Mouse (Mus musculus): ENCODE measurements around the gene Igsf3. TPM values are rescaled to one million over a fixed set of nuclear protein-coding genes. Genes with fewer than 3 reads are reported as not detected.

Gene Igsf3
- total and polyA plus RNA-seq, 3 experiments, result 3.9 to 11.8 (median 11.4) TPM

DNA sequence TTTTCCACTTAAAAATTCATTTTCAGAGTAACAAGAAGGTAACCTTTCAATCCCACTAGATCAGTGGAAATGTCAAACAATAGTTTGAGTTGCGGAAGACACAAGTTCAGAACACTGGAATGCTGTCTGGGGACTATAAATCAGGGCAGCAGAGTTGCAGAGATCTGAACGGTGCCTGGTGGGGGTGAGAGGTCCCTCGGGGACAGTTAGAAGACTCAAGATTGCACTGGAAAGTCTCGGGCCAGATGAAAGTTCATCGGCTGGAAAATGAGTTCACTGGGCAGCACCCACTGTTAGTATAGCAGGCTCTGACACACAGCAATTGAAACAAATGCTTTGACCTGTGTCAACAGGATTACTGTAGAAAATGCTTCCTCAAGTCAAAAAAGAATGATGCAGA is 24.6 kb downstream of the Igsf3 start:
- H3K27ac ChIP-seq, result no peak overlapping the region
- peaks cover 15% of the 10 kb centered on the region for H3K4me1 ChIP-seq (ENCODE audit: control insufficient read depth, insufficient read depth, low read length)
- 52% methylated on average over 5 of the region's 5 CpGs for WGBS
- intact Hi-C loops (cut with DNase I), result no loop called here
- no peaks in the 10 kb centered on the region for H3K79me2 ChIP-seq (replicated peaks; ENCODE audit: control insufficient read depth, insufficient read depth, low read length)
- TF ChIP-seq EP300 (IDR thresholded peaks at IDR 0.05; ENCODE audit: insufficient read depth, low read depth, low read length) (no peak), POLR2A (IDR thresholded peaks at IDR 0.05; ENCODE audit: insufficient read depth, low read depth, low read length) (no peak), CTCF (IDR thresholded peaks at IDR 0.05) (no peak)
- H3K4me3 ChIP-seq, result no peak overlapping the region
- no peaks in the 10 kb centered on the region for H3K27me3 ChIP-seq (ENCODE audit: control insufficient read depth, insufficient read depth, low read length)
- no peak for DNase-seq
- H3K36me3 ChIP-seq (ENCODE audit: control insufficient read depth, insufficient read depth, low read length), result no peaks in the 10 kb centered on the region
- no peak overlapping the region for H3K9ac ChIP-seq (ENCODE audit: low read depth, low read length)

DNA sequence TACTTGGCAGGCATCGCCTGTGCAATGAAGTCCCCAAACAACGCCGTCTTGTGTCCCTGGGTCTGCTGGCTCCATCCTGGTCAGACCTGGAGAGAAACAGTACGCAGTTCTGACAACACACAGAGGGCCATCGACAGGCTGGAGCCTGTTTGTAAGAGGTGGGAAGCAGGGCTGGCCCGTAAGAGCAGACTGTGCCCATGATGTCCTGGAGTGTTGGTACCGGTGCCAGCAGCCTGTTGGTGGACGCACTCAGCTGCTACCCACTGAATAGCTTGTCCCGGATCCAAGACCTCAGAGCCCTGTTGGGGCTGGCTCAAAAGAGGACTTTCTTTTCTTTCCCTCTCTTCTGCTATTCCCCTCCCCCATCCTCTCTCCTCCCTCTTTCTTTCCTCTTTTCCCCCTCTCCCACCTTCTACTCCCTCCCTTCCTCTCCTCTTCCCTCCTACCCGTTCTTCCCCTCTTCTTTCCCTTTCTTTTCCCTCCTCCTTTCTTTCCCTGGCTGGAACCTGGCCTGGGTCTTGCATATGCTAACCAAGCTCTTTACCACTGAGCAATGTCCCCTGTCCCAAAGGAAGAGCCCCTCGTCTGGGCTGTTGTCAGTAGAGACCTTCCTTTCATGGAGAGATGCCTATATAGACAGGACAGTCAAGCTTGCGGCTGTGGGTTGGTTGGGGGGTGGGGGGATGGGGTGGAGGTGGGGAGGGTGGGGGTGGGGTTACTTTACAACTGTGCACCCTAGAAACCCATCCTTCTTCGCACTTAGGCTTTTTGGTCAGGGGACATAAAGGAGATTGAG is 27.9 kb downstream of the Igsf3 start:
- intact Hi-C loops (cut with DNase I), result no loop called here
- Histone ChIP-seq H3K27ac (no peak overlapping the region), H3K4me1 (ENCODE audit: control insufficient read depth, insufficient read depth, low read length) (peaks cover 3% of the 10 kb centered on the region), H3K9ac (ENCODE audit: low read depth, low read length) (no peak overlapping the region), H3K27me3 (ENCODE audit: control insufficient read depth, insufficient read depth, low read length) (no peaks in the 10 kb centered on the region), H3K36me3 (ENCODE audit: control insufficient read depth, insufficient read depth, low read length) (no peaks in the 10 kb centered on the region), H3K4me3 (no peak overlapping the region), H3K79me2 (replicated peaks; ENCODE audit: control insufficient read depth, insufficient read depth, low read length) (no peaks in the 10 kb centered on the region)
- TF ChIP-seq POLR2A (IDR thresholded peaks at IDR 0.05; ENCODE audit: insufficient read depth, low read depth, low read length), result no peak
- 65% methylated on average over 13 of the region's 13 CpGs for whole genome bisulfite sequencing
- DNase-seq, result no peak

DNA sequence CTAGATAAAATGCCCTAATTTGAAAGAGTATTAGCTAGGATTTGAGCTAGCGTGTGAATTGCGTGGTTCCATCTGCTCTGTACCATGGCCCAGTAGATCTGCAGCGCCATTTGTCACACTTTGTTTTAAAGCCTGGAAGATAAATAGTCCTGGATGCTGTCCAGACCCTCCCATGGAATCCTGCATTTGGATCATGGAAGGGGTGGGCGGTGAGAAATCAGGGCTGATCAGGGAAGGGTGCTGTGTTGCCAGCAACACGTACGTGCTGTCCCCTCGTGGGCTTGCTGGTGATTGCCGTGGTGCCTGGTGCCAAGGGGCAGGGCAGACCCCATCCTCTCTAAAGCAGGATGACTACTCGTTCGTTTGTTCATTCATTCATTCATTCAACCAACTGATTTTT is 28.6 kb downstream of the Igsf3 start:
- no peaks in the 10 kb centered on the region for H3K27me3 ChIP-seq (ENCODE audit: control insufficient read depth, insufficient read depth, low read length)
- H3K9ac ChIP-seq (ENCODE audit: low read depth, low read length), result no peak overlapping the region
- H3K4me1 ChIP-seq (ENCODE audit: control insufficient read depth, insufficient read depth, low read length), result peaks cover 3% of the 10 kb centered on the region
- H3K27ac ChIP-seq, result no peak overlapping the region
- TF ChIP-seq EP300 (IDR thresholded peaks at IDR 0.05; ENCODE audit: insufficient read depth, low read depth, low read length), result no peak
- TF ChIP-seq CTCF (IDR thresholded peaks at IDR 0.05), result no peak
- TF ChIP-seq POLR2A (IDR thresholded peaks at IDR 0.05; ENCODE audit: insufficient read depth, low read depth, low read length), result no peak
- WGBS, result 49% methylated on average over 10 of the region's 10 CpGs
- DNase-seq, result no peak
- H3K4me3 ChIP-seq, result no peak overlapping the region
- intact Hi-C loops (cut with DNase I), result no loop called here
- no peaks in the 10 kb centered on the region for H3K79me2 ChIP-seq (replicated peaks; ENCODE audit: control insufficient read depth, insufficient read depth, low read length)
- H3K36me3 ChIP-seq (ENCODE audit: control insufficient read depth, insufficient read depth, low read length), result no peaks in the 10 kb centered on the region

DNA sequence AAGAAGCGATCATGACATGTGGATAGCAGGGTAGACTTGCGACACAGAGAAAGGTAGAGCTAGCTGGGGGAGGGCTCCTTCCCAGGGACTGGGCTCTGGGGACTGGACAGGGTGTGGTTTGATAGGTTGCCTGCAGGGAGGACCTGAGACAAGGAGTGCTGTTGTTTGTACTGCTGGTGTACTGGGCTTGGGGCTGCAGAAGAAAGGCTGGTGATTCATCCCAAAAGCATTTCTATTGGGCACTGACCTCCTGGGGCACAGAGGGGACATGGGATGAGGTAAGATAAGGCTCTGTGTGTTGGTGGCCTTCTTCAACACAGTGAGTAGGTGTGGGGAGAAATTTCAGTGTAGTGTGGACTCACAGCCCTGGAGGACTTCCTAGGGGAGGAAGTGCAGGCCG is 29.2 kb downstream of the Igsf3 start:
- Histone ChIP-seq H3K27me3 (ENCODE audit: control insufficient read depth, insufficient read depth, low read length) (no peaks in the 10 kb centered on the region), H3K4me1 (ENCODE audit: control insufficient read depth, insufficient read depth, low read length) (peaks cover 3% of the 10 kb centered on the region), H3K27ac (no peak overlapping the region), H3K4me3 (no peak overlapping the region), H3K9ac (ENCODE audit: low read depth, low read length) (no peak overlapping the region), H3K79me2 (replicated peaks; ENCODE audit: control insufficient read depth, insufficient read depth, low read length) (no peaks in the 10 kb centered on the region), H3K36me3 (ENCODE audit: control insufficient read depth, insufficient read depth, low read length) (no peaks in the 10 kb centered on the region)
- no peak for DNase-seq
- intact Hi-C loops (cut with DNase I), result no loop called here
- WGBS, result 57% methylated on average over 3 of the region's 3 CpGs
- TF ChIP-seq EP300 (IDR thresholded peaks at IDR 0.05; ENCODE audit: insufficient read depth, low read depth, low read length) (no peak), CTCF (IDR thresholded peaks at IDR 0.05) (no peak), POLR2A (IDR thresholded peaks at IDR 0.05; ENCODE audit: insufficient read depth, low read depth, low read length) (no peak)

DNA sequence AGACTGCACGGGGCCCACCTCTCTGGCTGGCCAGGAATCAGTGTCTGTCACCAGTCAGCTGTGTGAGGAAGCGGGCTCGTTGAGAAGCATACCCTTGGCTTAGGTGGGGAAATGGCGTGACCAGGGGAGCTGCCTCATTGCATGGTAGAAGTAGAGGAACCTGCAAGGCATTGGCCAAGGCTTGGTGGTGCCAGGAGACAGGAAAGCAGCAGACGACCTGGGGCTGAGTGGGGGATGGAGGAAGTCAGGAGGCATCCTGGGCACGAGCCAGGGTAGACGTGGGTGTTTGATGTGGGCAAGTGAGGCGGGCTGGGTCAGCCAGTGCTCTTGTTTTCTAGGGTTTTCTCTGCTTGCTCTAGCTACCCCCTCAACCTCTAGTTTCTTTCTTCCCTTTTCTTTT is 30.7 kb downstream of the Igsf3 start:
- Histone ChIP-seq H3K79me2 (replicated peaks; ENCODE audit: control insufficient read depth, insufficient read depth, low read length) (no peaks in the 10 kb centered on the region), H3K27ac (no peak overlapping the region), H3K27me3 (ENCODE audit: control insufficient read depth, insufficient read depth, low read length) (no peaks in the 10 kb centered on the region), H3K9ac (ENCODE audit: low read depth, low read length) (no peak overlapping the region), H3K4me1 (ENCODE audit: control insufficient read depth, insufficient read depth, low read length) (peaks cover 5% of the 10 kb centered on the region), H3K36me3 (ENCODE audit: control insufficient read depth, insufficient read depth, low read length) (no peaks in the 10 kb centered on the region), H3K4me3 (no peak overlapping the region)
- TF ChIP-seq EP300 (IDR thresholded peaks at IDR 0.05; ENCODE audit: insufficient read depth, low read depth, low read length) (no peak), CTCF (IDR thresholded peaks at IDR 0.05) (no peak), POLR2A (IDR thresholded peaks at IDR 0.05; ENCODE audit: insufficient read depth, low read depth, low read length) (no peak)
- no peak for DNase-seq
- WGBS, result 46% methylated on average over 8 of the region's 8 CpGs
- intact Hi-C loops (cut with DNase I), result no loop called here

DNA sequence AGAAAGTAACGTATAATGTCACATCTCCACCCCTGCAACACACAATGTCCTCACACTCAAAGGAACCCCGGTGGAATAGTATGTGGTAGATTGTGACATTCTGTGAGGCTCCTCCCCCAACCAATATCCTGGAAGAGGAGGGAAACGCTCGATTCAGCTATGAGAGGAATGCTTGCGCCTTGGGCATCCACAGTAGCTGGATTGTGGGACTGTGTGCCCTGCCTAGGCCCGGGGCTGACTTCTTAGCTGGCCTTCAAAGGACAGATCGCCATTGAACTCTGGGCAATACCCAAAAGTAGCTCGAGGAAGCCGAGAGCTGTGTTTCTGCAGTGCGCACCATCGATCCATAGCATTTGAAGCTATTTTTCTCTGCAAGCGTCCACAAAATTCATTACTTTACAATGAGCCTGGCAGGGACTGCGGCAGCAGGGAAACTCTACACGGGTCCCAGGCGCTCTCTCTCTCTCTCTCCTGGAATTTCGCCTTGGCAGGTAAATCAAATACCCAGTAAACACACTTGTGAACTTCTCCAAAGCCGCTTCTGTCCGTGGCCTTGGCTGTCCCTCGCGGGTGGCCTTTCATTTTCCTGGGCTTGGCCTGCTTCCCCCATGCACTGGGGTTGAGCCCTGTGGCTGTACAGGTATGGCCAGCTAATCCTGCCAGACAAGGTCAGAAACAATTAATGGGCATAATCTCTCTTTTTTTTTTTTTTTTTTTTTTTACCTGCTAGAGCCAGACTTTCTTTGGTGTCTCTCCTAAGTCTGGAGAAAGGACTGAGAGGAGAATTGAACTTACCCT is 32.3 kb downstream of the Igsf3 start:
- intact Hi-C loops (cut with DNase I), result no loop called here

More for the DNA sequence above, 32.3 kb downstream of the Igsf3 start:
- Histone ChIP-seq H3K79me2 (replicated peaks; ENCODE audit: control insufficient read depth, insufficient read depth, low read length) (no peaks in the 10 kb centered on the region), H3K27me3 (ENCODE audit: control insufficient read depth, insufficient read depth, low read length) (no peaks in the 10 kb centered on the region), H3K27ac (no peak overlapping the region), H3K36me3 (ENCODE audit: control insufficient read depth, insufficient read depth, low read length) (no peaks in the 10 kb centered on the region), H3K4me1 (ENCODE audit: control insufficient read depth, insufficient read depth, low read length) (peaks cover 5% of the 10 kb centered on the region), H3K9ac (ENCODE audit: low read depth, low read length) (no peak overlapping the region), H3K4me3 (no peak overlapping the region)
- DNase-seq, result no peak
- 59% methylated on average over 20 of the region's 20 CpGs for WGBS
- TF ChIP-seq POLR2A (IDR thresholded peaks at IDR 0.05; ENCODE audit: insufficient read depth, low read depth, low read length) (no peak), CTCF (IDR thresholded peaks at IDR 0.05) (no peak), EP300 (IDR thresholded peaks at IDR 0.05; ENCODE audit: insufficient read depth, low read depth, low read length) (no peak)

All from heart, adult 2 months (tissue).